Mouse (Mus musculus) erythroblast, adult 5-6 weeks (primary cell): ENCODE measurements around the gene Msmb. TPM values are rescaled to one million over a fixed set of nuclear protein-coding genes. Genes with fewer than 3 reads are reported as not detected.
"Not testable (repeated sequence)": the region's sequence is repeated elsewhere in the genome, so short reads cannot be mapped to it uniquely, and the experiment has no call there.

Experiments
- ATAC-seq: replicated peaks from 2 replicates; pipeline ENCODE4 v1.8.0; 2016; ENCODE audit warnings: moderate number of reproducible peaks, mild to moderate bottlenecking, moderate TSS enrichment, inconsistent platforms; ENCODE audit not compliant: poor library complexity, low FRiP score, severe bottlenecking
- total RNA-seq, 2 experiments: library from RNA; stranded (forward) in 1 of 2; stranded (reverse) in 1 of 2; fragments of 150-400 nt in 1 of 2; fragments of 200-764, 138-1000 nt in 1 of 2; gene quantifications; 2 replicates each; pipeline versions ENCODE4 v1.2.3 to v1.2.4; 2015 to 2017; ENCODE audit warnings: low replicate concordance in 2 of 2

Gene Msmb
- total RNA-seq (2015; ENCODE audit: low replicate concordance) (not detected in 2 replicates), total RNA-seq (2017; ENCODE audit: low replicate concordance) (5.2 TPM in 1 of 2 replicates, not detected in the other)

GRCm38 (mm10) chr14:32141723-32142122 is at the start of gene Msmb:
Gene Msmb, plus strand, starts transcription at chr14:32142023.
- ATAC-seq: no peak

DNA sequence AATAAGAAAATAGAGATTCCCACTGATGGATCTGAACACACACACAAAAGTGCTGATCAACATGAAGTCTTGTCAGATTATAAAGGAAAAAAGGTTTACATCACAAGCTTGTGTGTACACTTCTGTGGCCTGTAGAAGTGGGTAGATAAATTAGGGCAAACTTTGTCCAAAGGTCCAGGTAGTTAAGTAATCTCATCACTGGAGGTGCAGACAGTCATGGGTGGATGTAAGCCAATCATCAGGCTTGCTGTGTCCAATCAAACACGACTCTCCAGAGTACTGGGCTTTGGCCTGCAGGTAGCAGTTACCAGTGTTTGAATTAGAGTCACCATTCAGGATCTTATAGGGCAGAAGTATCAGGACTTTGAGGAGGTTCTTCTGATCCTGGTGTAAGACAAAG is 48.8 kb upstream of the Msmb start:
- ATAC-seq: no peak

- ATAC-seq: no peak
These were observed 48.2 kb upstream of the Msmb start for GRCm38 (mm10) chr14:32093500-32094117.

GRCm38 (mm10) chr14:32095646-32096045 is 46.2 kb upstream of the Msmb start:
- ATAC-seq: no peak

DNA sequence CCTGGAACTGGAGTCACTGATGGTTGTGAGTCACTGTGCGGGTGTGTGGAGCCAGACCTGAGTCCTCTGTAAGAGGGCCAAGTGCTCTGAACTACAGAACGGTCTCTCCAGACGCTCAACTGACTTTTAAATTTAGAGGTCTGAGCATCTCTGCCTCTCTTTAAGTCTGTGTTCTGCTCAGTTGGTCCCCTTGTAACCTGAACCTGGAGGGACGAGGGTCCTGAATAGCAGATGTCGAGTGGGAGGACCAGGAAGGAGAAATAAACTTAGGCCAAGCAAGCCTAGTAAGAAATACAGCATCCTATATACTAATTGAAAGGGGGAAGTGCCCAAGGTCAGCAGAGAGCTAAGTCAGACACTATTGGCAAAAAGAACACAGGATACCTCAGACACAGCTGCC is 45.1 kb upstream of the Msmb start:
- ATAC-seq: no peak

DNA sequence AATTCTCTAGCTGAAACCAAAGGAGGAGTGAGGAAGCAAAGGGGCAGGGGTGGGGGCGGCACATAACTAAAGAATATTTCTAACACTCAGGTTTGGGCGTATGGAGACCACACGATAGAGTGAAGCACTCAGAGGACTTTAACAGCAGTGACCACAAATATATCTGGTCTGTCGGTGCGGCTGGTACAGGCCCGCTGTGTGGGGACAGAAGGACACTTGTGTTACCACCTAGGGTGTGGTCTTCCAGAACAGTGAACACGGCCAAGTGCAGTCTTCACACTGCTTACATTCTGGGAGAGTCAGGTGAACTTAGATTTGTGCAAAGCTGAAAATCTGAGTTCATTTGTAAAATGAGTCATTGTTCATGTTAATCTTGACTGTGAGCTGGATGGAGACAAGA is 44.1 kb upstream of the Msmb start:
- no peak for ATAC-seq

GRCm38 (mm10) chr14:32098951-32099350 is 42.9 kb upstream of the Msmb start:
- no peak for ATAC-seq

GRCm38 (mm10) chr14:32103556-32103955 is 38.3 kb upstream of the Msmb start:
- no peak for ATAC-seq

DNA sequence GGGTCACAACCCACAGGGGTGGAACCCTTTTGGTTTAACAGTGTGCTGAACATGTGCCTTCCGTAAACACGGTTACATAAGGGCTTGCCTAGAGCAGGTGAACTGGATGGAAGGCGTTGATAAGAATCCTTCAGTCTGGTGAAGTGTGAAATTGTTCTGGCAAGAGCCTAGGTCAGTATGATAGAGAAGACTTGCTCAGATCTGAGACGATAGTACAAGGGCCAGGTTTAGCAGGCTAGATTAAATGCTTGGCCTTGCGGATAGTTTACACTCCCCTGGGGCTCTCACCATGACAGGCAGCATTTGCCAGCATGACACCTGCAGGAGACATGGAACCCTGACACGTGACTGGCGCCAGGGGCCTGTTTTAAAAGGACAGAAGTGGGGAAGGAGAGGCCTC is 36.2 kb upstream of the Msmb start:
- ATAC-seq: no peak

DNA sequence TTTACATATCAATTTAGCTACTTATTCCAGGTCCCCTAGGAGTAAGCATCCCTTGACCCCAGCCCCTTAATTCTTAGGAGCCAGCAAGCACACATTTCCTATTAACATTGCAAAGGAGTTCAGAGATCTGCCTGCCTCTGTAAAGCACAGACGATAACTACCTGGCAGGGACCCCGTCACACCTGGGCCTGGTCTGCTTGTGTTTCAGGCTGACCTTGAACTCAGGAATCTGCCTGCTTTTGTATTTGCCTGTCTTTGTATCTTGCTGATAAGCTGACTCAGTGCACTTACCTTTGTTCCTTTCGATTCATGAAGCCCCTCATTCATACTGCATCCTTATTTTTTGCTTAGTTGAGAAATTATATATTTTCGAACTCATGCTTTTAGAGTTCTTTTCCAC is 34.9 kb upstream of the Msmb start:
- ATAC-seq: no peak

DNA sequence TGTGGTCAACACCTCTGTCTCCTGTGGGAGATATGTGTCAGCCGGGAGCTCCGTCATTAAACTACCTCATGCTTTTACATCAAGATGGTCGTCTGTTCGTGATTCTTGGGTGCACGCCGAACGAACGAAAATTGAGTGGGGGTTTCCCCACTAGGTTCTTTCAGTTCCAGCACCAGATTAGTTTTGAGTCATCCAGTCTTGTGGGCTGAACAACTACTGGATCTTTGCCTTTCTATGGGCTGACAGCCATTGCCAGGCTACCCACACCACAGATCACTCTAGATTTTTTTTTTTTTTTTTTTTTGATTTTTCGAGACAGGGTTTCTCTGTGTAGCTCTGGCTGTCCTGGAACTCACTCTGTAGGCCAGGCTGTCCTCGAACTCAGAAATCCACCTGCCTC is 29.7 kb upstream of the Msmb start:
- ATAC-seq: not testable (repeated sequence)

DNA sequence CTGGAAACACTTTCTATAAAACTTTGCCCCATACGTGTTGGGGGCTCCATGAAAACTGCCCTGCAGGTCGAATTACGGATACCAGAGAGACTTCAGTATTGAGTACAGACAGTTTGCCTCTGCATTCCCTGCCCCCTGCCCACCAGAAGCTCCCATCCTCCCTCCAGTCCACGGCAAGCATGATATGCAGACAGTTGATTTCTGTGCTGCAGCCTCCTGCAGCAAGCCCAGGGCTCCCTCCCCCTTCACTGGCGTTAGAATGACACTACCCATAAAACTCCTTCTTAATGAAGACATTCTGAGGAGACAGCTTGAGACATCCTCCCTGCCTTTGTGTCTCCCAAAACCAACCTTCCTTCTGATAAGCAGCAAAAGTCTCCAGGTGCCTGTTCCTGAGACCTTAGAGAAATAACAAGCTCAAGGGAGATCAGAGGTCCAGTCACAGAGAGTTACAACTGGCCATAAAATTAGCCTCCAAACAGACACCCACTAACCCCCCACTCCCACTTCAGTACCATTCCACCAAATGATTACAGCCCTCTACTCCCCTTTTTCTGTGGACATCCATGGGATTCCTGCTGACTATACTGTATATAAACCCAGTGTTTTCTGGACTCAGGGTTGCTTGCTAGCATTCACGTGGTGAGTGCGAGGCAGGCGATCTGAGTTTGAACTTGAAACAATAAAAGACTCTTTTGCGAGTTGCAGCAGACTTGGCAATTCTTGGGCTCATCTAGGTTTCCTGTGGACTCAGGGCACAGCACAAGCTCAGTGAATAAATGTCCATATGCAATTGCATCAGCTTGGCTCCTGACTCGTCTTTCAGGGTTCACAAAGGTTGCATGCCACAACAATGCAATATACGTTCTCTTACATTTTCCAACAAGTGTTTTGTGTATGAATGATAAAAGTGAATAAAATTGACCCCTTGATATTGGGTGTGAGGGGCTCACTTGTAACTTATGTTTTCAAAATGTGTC is 20.6 kb upstream of the Msmb start:
- peak; percentile 23; the same call in 1 of the 2 replicates for ATAC-seq

- ATAC-seq: peak; percentile 100
These were observed 19.9 kb upstream of the Msmb start for GRCm38 (mm10) chr14:32121920-32122315.

GRCm38 (mm10) chr14:32124261-32124660 is 17.6 kb upstream of the Msmb start:
- no peak for ATAC-seq

DNA sequence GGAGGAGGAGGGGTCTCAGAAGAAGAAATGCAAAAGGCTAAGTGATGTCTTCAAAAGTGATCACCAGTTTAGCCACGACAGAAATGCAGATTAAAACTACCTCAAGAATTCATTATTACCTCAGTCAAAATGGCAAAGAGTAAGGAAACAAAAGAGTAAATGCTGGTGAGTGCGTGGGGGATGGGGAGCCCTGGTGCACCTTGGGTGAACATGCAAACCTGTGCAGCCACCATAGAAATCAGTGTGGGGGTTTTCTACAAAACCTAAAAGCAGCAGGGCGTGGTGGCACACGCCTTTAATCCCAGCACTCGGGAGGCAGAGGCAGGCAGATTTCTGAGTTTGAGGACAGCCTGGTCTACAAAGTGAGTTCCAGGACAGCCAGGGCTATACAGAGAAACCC is 16.6 kb upstream of the Msmb start:
- not testable (repeated sequence) for ATAC-seq

DNA sequence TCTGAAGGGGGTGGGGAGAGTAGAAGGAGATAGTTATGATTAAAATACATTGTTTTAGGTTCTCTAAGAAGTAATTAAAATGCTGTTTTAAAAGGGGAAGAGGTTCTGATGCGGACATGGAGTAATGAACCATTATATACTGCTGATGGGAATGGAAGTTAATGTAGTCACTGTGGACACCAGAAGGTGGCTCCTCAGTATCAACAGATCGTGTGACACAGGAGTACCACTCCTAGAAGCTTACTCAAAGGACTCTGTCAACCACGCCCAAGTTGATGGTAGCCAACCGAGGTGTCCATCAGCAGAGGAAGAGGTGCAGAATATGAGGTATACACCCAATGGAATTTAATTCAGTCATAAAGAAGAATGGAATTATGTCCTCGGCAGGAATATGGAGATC is 13.4 kb upstream of the Msmb start:
- 0 out of 2 replicates have a peak, but pooled peaks have one; percentile 53 for ATAC-seq

DNA sequence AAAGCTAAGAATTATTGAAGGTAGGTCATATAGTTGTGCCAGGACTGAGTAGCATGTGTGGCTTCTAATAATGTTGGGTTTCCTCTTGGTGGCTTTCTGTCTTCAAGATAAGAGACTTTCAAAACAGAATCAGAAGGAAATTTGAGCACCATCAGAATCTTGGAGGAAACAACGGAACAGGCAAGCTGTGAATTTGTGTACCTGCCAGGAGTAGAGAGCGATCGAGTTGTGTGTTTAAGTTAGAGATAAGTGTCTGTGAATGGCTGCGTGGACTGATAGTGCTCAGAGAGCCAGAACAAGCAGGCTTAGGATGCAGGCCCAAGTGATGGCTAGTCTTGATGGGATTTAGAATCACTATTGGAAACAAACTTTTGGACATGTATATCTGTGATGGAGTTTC is 10.0 kb upstream of the Msmb start:
- peak; percentile 71 for ATAC-seq

DNA sequence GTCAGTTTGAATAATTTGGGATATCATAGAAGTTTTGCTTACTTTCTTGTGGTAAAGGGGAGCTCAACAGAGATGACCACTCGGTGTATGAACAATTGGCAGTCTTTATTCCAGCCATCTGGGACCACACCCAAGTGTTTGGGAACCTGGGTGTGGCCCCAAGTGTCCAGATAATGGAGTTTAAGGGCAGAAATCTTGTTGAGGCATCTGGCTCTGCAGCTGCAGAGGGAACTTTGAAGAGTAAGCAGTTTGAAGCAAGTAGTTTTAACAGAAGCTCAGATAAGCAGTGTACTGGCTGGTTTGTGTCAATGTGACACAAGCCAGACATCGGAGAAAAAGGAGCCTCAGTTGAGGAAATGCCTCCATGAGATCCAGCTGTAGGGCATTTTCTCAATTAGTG is 7.5 kb upstream of the Msmb start:
- ATAC-seq: peak; percentile 44

- not testable (repeated sequence) for ATAC-seq
These were observed 5.4 kb upstream of the Msmb start for GRCm38 (mm10) chr14:32136467-32136866.

GRCm38 (mm10) chr14:32140359-32140965 is 1.4 kb upstream of the Msmb start:
- no peak for ATAC-seq

DNA sequence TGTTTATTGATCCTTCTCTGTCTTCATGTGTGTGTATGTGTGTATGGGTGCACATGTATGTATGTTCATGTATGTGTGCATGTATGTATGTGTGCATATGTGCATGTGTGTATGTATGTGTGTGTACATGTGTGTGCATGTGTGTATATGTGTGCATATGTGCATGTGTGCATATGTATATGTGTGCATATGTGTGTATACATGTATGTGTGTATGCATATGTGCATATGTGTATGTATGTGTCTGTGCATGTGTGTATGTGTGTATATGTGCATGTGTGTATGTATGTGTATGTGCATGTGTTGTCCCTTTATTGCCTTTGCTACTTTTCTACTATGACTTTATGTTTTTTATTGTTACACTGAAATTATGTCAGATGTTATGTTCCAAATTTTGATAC is 2.9 kb downstream of the Msmb start:
- no peak for ATAC-seq
